Mouse (Mus musculus): ENCODE data around the gene Fezf2.

DNA sequence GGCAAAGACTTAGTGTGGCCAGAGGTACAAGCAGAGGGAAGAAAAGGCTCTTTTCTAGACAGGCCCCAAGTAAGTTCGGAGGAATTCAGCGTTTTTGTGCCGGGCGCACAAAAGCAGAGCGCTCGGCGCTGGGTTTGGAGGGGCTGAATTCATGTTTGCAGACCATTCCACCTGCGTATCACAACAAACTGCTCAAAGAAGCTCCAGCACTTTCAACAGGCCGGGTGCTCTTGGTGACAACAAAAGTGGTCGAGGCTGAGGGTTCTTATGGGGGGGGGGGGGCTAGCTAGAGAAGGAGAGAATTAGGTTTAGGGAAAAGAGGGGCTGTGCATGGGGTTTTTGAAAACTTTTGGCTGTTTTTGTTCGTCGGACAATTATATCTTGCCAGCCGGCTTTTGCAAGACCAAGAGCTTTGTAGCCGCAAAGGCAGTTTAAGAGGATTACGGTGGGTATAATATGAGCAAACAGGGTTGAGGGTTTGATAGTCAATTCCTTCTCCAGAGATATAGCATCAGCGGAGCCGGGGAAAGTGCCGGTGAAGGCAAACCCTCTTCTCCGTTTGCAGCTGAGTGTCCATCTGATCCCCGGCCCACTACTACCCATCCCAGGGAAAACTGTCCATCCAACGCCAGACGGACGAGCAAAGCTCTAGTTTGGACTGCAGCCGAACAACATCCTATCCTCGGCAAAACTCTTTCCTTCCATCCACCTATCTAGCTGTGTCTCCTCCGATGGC, 956 bp downstream of the Fezf2 start:
- TF ChIP-seq CTCF (IDR thresholded peaks at IDR 0.05; ENCODE audit: borderline replicate concordance, insufficient read depth, low read depth, low read length) (no peak), POLR2A (IDR thresholded peaks at IDR 0.05; ENCODE audit: borderline replicate concordance, insufficient read depth, low read length) (no peak)

All from cerebellum, adult 2 months (tissue).